Mouse (Mus musculus): ENCODE data around the gene P2ry13.

P2ry13 gene

GRCm38 (mm10) chr3:59210727-59211126 is at the start of gene P2ry13:
Gene P2ry13 (minus strand): TSS chr3:59210882.
- DNase-seq (ENCODE audit: low spot score in 2 of 2), result no peak

- no peak for DNase-seq (ENCODE audit: low spot score in 2 of 2)
These were observed 47.3 kb upstream of the P2ry13 start for GRCm38 (mm10) chr3:59257740-59258664.

GRCm38 (mm10) chr3:59250454-59250853 is 39.8 kb upstream of the P2ry13 start:
- no peak for DNase-seq (ENCODE audit: low spot score in 2 of 2)

GRCm38 (mm10) chr3:59248031-59248430 is 37.3 kb upstream of the P2ry13 start:
- no peak for DNase-seq (ENCODE audit: low spot score in 2 of 2)

- peak; percentile 54 to 63 for DNase-seq (ENCODE audit: low spot score in 2 of 2)
These were observed 32.7 kb upstream of the P2ry13 start for GRCm38 (mm10) chr3:59243384-59243783.

- DNase-seq (ENCODE audit: low spot score in 2 of 2), result no peak
These were observed 24.2 kb upstream of the P2ry13 start for GRCm38 (mm10) chr3:59234878-59235277.

- DNase-seq (ENCODE audit: low spot score in 2 of 2), result no peak
These were observed 20.2 kb upstream of the P2ry13 start for GRCm38 (mm10) chr3:59230912-59231311.

GRCm38 (mm10) chr3:59228730-59229551 is 18.3 kb upstream of the P2ry13 start:
- no peak for DNase-seq (ENCODE audit: low spot score in 2 of 2)

GRCm38 (mm10) chr3:59227696-59228095 is 17.0 kb upstream of the P2ry13 start:
- no peak for DNase-seq (ENCODE audit: low spot score in 2 of 2)

GRCm38 (mm10) chr3:59225411-59225810 is 14.7 kb upstream of the P2ry13 start:
- no peak for DNase-seq (ENCODE audit: low spot score in 2 of 2)

- DNase-seq (ENCODE audit: low spot score in 2 of 2), result no peak
These were observed 11.6 kb upstream of the P2ry13 start for GRCm38 (mm10) chr3:59222303-59222702.

- DNase-seq (ENCODE audit: low spot score in 2 of 2), result no peak
These were observed 8.6 kb upstream of the P2ry13 start for GRCm38 (mm10) chr3:59219326-59219725.

- DNase-seq (ENCODE audit: low spot score in 2 of 2), result no peak
These were observed 6.5 kb upstream of the P2ry13 start for GRCm38 (mm10) chr3:59217211-59217610.

- no peak for DNase-seq (ENCODE audit: low spot score in 2 of 2)
These were observed 1.7 kb upstream of the P2ry13 start for GRCm38 (mm10) chr3:59212404-59212803.

- no peak for DNase-seq (ENCODE audit: low spot score in 2 of 2)
These were observed 1.1 kb upstream of the P2ry13 start for GRCm38 (mm10) chr3:59211784-59212183.

GRCm38 (mm10) chr3:59210089-59210488 is 593 bp downstream of the P2ry13 start:
- no peak for DNase-seq (ENCODE audit: low spot score in 2 of 2)

- DNase-seq (ENCODE audit: low spot score in 2 of 2), result no peak
These were observed 1.8 kb downstream of the P2ry13 start for GRCm38 (mm10) chr3:59208650-59209548.

- no peak for DNase-seq (ENCODE audit: low spot score in 2 of 2)
These were observed 4.7 kb downstream of the P2ry13 start for GRCm38 (mm10) chr3:59205941-59206340.

- no peak for DNase-seq (ENCODE audit: low spot score in 2 of 2)
These were observed 5.8 kb downstream of the P2ry13 start for GRCm38 (mm10) chr3:59204719-59205503.

- DNase-seq (ENCODE audit: low spot score in 2 of 2), result no peak
These were observed 6.7 kb downstream of the P2ry13 start for GRCm38 (mm10) chr3:59203802-59204520.
